Mouse (Mus musculus) urinary bladder, postnatal 25 days (tissue): ENCODE measurements around the gene Tbck.

Experiments used
- DNase-seq: peaks from one replicate; pipeline ENCODE4 v3.0.0; 2022; ENCODE audit warnings: low spot score

Tbck gene

GRCm38 (mm10) chr3:132871318-132871904, 187.5 kb downstream of the Tbck start:
- peak; percentile 42 for DNase-seq

DNA sequence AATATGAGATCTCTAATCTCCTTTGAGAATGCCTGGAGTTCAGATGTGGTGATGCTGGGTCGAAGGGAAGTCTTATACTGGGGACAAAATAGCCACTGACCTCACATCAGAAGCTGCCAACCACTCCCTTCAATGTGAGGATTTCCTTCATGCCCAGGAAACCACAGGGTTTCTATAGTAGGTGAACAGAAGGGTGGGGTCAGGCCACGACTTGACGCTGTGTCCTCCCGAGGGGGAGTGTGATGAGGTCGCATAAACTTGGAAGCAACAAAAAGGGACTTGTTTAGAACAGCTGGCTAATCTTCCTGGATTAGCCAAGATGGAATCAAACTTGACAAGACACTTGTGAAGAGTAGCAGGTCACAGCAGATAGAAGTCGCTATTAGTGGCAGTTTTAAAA, 189.3 kb downstream of the Tbck start:
- no peak for DNase-seq

GRCm38 (mm10) chr3:132876011-132876708, 192.2 kb downstream of the Tbck start:
- no peak for DNase-seq

DNA sequence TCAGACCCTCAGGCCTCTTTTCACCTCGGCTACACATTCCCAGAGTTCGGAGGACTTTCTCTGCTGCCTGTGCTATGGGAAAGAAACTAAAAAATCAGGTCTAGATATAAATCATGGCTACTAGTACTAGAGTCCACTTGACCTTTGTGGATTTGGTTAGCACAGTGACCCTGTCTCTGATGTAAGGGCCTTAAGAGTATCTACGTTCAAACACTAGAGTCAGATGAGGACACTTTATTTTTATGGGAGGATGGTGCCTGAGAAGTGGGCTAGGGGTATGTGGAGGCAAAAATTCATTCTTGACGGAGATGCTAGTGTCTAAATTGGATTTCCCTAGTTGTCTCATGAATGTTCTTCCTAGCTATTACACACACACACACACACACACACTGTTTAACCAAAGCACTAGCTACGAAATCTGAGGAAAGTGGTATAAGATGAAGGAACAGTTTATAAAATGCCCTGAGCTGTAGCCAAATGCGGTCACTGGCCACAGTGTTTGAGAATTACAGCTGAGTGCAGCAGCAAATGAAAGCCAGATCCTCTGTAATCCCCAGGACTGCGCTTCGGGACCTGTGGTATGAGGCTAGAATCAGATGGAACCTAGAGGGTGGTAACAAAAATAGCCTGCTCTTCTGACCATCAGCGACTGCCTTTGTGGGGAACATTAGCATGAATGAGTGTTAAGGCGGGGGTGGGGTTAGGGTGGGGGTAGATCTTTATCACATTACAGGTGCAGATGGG, 193.2 kb downstream of the Tbck start:
- no peak for DNase-seq

DNA sequence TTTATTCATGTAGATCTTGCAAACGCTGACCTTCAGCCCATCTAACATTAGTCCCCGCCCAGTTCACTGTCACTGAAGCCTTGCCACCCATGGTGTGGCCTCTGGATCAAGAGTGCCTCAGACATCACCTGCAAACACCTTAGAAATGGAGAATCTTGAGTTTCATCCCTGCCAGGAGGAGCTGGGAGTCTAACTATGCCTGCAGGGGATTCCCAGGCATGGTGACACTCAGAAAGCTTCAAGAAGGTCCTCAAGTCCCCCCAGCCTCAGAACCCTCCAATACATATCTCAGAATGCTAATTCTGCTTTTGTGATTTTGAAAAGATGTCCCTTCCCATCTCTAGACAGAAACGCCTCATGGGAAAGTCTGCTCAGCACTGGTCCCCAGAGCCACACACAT, 196.4 kb downstream of the Tbck start:
- no peak for DNase-seq

GRCm38 (mm10) chr3:132880826-132881225, 196.9 kb downstream of the Tbck start:
- DNase-seq, result no peak

DNA sequence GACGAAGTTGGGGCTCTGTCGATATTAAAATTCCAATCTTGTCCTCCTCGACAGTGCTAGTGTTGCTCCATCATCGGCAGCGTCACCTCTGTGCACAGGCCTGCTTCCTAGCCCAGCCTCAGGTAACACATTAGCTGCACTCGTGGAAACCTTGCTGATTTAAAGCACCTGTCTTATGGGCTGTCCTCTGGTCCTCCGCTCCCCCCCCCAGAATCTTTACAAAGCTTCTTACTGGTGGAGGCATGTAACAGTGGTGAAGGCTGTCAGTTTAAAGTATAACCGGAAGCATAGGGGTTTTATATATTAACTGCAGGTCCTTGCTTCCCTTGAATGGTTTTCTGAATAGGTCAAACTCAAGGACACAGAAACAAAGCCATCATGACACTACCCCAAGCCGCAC, 199.3 kb downstream of the Tbck start:
- no peak for DNase-seq

DNA sequence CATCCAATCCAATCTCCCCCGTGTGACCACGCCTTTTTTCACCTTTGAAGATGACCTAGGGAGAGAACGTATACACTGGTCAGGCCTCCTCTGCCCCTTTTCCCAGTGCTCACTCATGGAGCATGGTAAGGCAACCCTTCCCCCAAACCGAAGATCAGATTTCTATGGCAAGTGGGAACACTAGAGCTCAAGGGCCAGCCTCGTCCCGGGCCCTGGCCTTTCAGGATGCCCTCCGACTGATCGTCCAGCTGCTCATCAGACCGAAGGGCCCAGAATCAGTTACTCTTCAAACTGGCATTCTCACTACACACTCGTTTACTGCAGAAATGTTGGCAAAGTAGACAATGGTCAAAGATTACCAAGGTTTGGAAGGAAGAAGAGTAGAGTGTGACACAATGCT, 200.5 kb downstream of the Tbck start:
- DNase-seq, result no peak

DNA sequence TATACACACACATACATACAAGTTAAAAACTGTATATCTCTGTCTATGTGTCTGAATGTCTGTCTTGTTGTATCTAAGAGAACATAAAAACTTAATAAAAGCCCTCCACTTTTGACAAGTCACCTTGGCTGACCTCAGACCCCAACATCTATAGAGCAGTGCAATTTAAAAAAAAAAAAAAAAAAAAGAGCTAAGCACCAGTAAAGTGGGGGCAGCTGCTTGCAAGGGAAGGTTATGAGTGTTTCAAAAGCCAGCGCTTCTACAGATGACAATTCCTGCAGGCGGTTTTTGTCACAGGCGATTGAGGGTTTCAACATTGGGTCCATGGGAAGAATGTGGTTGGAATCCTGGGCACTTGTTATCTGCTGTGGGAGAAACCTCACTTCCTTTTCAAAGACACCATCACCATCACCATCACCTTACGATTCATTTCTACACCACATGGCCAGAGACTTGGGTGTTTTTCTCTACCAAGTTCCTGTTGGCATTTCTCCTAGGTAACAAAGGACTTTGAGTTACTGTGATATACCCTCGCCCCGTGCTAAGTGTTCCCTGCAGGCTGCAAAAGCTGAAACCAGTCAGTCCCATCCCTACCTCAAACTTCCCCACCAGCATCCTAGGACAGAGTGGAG, 202.6 kb downstream of the Tbck start:
- DNase-seq, result no peak

DNA sequence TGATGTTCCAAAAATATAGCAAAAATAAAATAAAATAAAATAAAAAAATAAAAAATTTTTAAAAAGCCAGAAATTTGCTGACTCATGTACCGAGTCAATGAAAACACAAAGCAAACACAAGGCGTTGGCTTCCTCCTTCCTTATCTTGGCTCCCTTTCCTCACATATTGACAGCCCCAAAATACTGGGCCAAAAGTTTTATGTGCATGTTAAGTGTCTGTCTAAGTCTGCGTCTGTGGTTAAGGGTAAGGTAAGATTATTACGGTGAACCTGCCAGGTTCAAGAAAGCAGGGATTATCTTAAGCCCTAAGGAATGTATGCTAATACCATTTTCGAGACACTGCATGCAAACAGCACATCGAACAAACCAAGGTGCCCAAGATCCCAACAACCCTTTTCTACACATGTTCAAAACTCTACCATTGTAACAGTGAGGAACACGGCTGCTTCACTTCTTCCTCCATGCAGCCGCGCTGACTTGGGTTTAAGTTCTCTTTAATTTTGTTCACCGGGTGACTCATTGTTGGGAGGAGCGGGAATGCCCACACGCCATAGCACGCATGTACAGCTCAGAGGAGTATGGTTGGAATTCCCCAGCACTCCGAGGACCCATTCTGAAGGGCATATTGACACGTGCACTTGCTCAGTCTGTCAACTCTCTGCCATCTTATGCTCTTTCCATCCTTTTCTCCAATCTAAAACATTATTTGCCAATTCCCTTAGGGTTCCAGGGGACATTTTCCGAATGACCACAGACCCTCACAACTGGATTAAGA, 203.3 kb downstream of the Tbck start:
- DNase-seq, result no peak
